Mouse (Mus musculus): ENCODE data around the gene Rere. TPM values are rescaled to one million over a fixed set of nuclear protein-coding genes. Genes with fewer than 3 reads are reported as not detected.

Gene Rere
- polyA plus RNA-seq, 1 experiment from 2014 or later: 44.4 TPM

GRCm38 (mm10) chr4:150414296-150414695 is 132.8 kb downstream of the Rere start:
- DNase-seq (ENCODE audit: low spot score) (no peak), ATAC-seq (ENCODE audit: low FRiP score) (no peak)
- peaks cover 16% of the 10 kb centered on the region; the same call in 1 of the 2 replicates for H3K4me1 ChIP-seq (replicated peaks; ENCODE audit: control insufficient read depth, insufficient read depth, low read length)
- H3K4me3 ChIP-seq (replicated peaks; ENCODE audit: low read length): no peak overlapping the region
- H3K9ac ChIP-seq: no peak overlapping the region
- 0 out of 2 replicates have a peak, but pooled peaks cover 8% of the 10 kb centered on the region for H3K36me3 ChIP-seq (replicated peaks; ENCODE audit: control insufficient read depth, insufficient read depth)
- H3K4me2 ChIP-seq (replicated peaks): no peak overlapping the region
- no peaks in the 10 kb centered on the region for H3K27me3 ChIP-seq (ENCODE audit: control insufficient read depth, insufficient read depth, low read length)
- H3K27ac ChIP-seq: no peak overlapping the region
- WGBS: 80% methylated on average over 5 of the region's 5 CpGs
- H3K9me3 ChIP-seq (ENCODE audit: control insufficient read depth, low read length): no peaks in the 10 kb centered on the region

GRCm38 (mm10) chr4:150414759-150415158 is 133.3 kb downstream of the Rere start:
- H3K36me3 ChIP-seq (replicated peaks; ENCODE audit: control insufficient read depth, insufficient read depth): 0 out of 2 replicates have a peak, but pooled peaks cover 8% of the 10 kb centered on the region
- no peak overlapping the region for H3K9ac ChIP-seq
- no peak overlapping the region for H3K27ac ChIP-seq
- DNase-seq (ENCODE audit: low spot score) (no peak), ATAC-seq (ENCODE audit: low FRiP score) (no peak)
- H3K4me2 ChIP-seq (replicated peaks): no peak overlapping the region
- no peaks in the 10 kb centered on the region for H3K9me3 ChIP-seq (ENCODE audit: control insufficient read depth, low read length)
- H3K4me1 ChIP-seq (replicated peaks; ENCODE audit: control insufficient read depth, insufficient read depth, low read length): peaks cover 19% of the 10 kb centered on the region; the same call in 1 of the 2 replicates
- WGBS: 83% methylated on average over 1 of the region's 1 CpGs
- H3K4me3 ChIP-seq (replicated peaks; ENCODE audit: low read length): no peak overlapping the region
- no peaks in the 10 kb centered on the region for H3K27me3 ChIP-seq (ENCODE audit: control insufficient read depth, insufficient read depth, low read length)

DNA sequence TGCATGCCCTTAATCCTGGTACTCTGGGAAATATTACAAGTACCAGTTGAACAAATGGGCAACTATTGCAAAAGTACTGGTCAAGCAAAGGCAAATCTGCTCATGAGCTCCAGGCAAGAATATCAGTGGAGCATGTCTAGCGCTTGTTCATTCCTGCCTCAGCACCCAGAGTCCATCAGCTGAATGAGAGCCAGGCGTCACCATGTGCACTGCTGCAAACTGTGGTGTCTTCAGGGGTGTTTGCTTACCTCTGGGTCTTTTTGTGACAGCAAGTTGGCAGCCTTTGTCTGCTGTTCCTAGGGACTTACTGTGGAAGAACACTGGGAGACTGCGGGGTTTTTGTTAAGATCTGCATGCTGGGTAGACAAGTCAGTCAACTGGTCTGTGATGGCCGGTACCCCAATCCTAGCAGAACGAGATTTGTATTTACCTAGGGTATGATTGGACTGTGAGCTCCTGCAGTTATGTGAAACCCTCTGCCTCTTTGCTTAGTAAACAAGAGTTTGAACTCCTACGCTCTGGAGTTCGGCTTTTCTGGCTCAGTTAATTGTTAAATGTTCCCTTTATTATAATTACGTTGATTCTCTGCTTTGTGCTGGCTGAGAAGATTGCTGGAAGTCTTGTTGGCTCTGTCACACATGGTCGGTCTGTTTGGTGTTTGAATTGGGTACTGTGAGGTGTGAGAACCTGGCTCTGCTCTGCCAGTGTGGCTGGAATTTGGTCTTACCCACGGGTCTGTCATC is 134.0 kb downstream of the Rere start:
- H3K9me3 ChIP-seq (ENCODE audit: control insufficient read depth, low read length): no peaks in the 10 kb centered on the region
- no peak for ATAC-seq (ENCODE audit: low FRiP score)
- H3K36me3 ChIP-seq (replicated peaks; ENCODE audit: control insufficient read depth, insufficient read depth): 0 out of 2 replicates have a peak, but pooled peaks cover 8% of the 10 kb centered on the region
- H3K27ac ChIP-seq: no peak overlapping the region
- no peak overlapping the region for H3K4me2 ChIP-seq (replicated peaks)
- H3K4me3 ChIP-seq (replicated peaks; ENCODE audit: low read length): no peak overlapping the region
- DNase-seq (ENCODE audit: low spot score): no peak
- H3K4me1 ChIP-seq (replicated peaks; ENCODE audit: control insufficient read depth, insufficient read depth, low read length): peaks cover 21% of the 10 kb centered on the region
- 57% methylated on average over 10 of the region's 10 CpGs for WGBS
- H3K27me3 ChIP-seq (ENCODE audit: control insufficient read depth, insufficient read depth, low read length): no peaks in the 10 kb centered on the region
- no peak overlapping the region for H3K9ac ChIP-seq

GRCm38 (mm10) chr4:150420576-150421263 is 139.3 kb downstream of the Rere start:
- H3K27me3 ChIP-seq (ENCODE audit: control insufficient read depth, insufficient read depth, low read length): no peaks in the 10 kb centered on the region
- no peaks in the 10 kb centered on the region for H3K36me3 ChIP-seq (replicated peaks; ENCODE audit: control insufficient read depth, insufficient read depth)
- H3K4me2 ChIP-seq (replicated peaks): no peak overlapping the region
- H3K9me3 ChIP-seq (ENCODE audit: control insufficient read depth, low read length): no peaks in the 10 kb centered on the region
- ATAC-seq (ENCODE audit: low FRiP score) (no peak), DNase-seq (ENCODE audit: low spot score) (no peak)
- H3K4me3 ChIP-seq (replicated peaks; ENCODE audit: low read length): no peak overlapping the region
- H3K27ac ChIP-seq: peak overlapping the region; percentile 2; the same call in 1 of the 2 replicates
- WGBS: 65% methylated on average over 10 of the region's 10 CpGs
- H3K4me1 ChIP-seq (replicated peaks; ENCODE audit: control insufficient read depth, insufficient read depth, low read length): peaks cover 18% of the 10 kb centered on the region
- H3K9ac ChIP-seq: no peak overlapping the region

DNA sequence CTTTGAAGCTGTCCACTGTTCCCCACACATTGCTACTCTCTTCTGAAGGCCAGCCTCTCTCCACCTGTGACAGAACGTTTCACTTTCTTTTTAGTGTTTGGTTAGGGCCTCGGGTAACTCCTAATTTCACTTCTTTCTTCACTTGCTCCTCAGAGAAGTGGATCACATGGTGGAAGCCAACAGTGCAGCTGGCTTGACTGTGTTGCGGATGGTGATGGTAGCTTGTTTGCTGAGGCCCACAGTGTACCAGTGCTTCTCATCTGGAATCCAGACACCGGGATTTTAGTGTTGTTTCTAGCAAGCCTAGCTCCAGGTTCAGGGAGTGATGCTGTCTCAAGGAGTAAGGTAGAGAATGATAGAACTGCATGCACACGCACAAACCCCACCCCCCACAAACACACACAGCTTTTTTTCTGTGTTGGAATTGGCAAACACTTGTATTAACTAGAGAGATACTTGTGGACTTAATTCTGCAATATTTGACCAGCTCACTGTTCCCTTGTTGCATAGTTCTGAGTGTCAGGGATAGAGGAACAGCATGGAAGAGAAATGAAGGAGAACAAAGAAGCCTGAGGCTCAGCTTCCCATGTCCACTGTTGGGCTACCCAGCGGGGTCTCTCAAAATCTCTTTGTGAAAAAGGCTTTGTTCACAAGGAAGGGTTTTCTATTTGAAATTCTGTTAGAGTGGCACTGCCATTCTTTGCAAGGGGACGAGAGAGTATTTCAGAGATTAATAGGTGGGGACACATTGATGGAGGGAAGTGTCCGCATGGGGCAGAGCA is 144.8 kb downstream of the Rere start:
- H3K9ac ChIP-seq: peak overlapping the region; percentile 53
- H3K9me3 ChIP-seq (ENCODE audit: control insufficient read depth, low read length): no peaks in the 10 kb centered on the region
- H3K27ac ChIP-seq: peak overlapping the region; percentile 94
- DNase-seq (ENCODE audit: low spot score) (no peak), ATAC-seq (ENCODE audit: low FRiP score) (0 out of 2 replicates have a peak, but pooled peaks have one; percentile 59)
- no peak overlapping the region for H3K4me3 ChIP-seq (replicated peaks; ENCODE audit: low read length)
- no peaks in the 10 kb centered on the region for H3K36me3 ChIP-seq (replicated peaks; ENCODE audit: control insufficient read depth, insufficient read depth)
- WGBS: 27% methylated on average over 8 of the region's 8 CpGs
- H3K27me3 ChIP-seq (ENCODE audit: control insufficient read depth, insufficient read depth, low read length): no peaks in the 10 kb centered on the region
- peak overlapping the region; percentile 18; the same call in 1 of the 2 replicates for H3K4me2 ChIP-seq (replicated peaks)
- peaks cover 43% of the 10 kb centered on the region for H3K4me1 ChIP-seq (replicated peaks; ENCODE audit: control insufficient read depth, insufficient read depth, low read length)

GRCm38 (mm10) chr4:150426880-150427476 is 145.5 kb downstream of the Rere start:
- DNase-seq (ENCODE audit: low spot score): no peak
- peak; percentile 56; the same call in 1 of the 2 replicates for ATAC-seq (ENCODE audit: low FRiP score)

GRCm38 (mm10) chr4:150428762-150429161 is 147.3 kb downstream of the Rere start:
- ATAC-seq (ENCODE audit: low FRiP score): no peak
- H3K9ac ChIP-seq: no peak overlapping the region
- 0 out of 2 replicates have a peak, but pooled peaks cover 3% of the 10 kb centered on the region for H3K36me3 ChIP-seq (replicated peaks; ENCODE audit: control insufficient read depth, insufficient read depth)
- no peak overlapping the region for H3K27ac ChIP-seq
- 79% methylated on average over 4 of the region's 4 CpGs for WGBS
- H3K9me3 ChIP-seq (ENCODE audit: control insufficient read depth, low read length): no peaks in the 10 kb centered on the region
- peaks cover 43% of the 10 kb centered on the region for H3K4me1 ChIP-seq (replicated peaks; ENCODE audit: control insufficient read depth, insufficient read depth, low read length)
- no peak overlapping the region for H3K4me3 ChIP-seq (replicated peaks; ENCODE audit: low read length)
- DNase-seq (ENCODE audit: low spot score): no peak
- H3K4me2 ChIP-seq (replicated peaks): no peak overlapping the region
- H3K27me3 ChIP-seq (ENCODE audit: control insufficient read depth, insufficient read depth, low read length): no peaks in the 10 kb centered on the region

More at GRCm38 (mm10) chr4:150426880-150427476, 145.5 kb downstream of the Rere start:
- no peaks in the 10 kb centered on the region for H3K36me3 ChIP-seq (replicated peaks; ENCODE audit: control insufficient read depth, insufficient read depth)
- peaks cover 43% of the 10 kb centered on the region for H3K4me1 ChIP-seq (replicated peaks; ENCODE audit: control insufficient read depth, insufficient read depth, low read length)
- H3K4me2 ChIP-seq (replicated peaks): peak overlapping the region; percentile 18; the same call in 1 of the 2 replicates
- H3K4me3 ChIP-seq (replicated peaks; ENCODE audit: low read length): no peak overlapping the region
- peak overlapping the region; percentile 94 for H3K27ac ChIP-seq
- peak overlapping the region; percentile 53 for H3K9ac ChIP-seq
- H3K9me3 ChIP-seq (ENCODE audit: control insufficient read depth, low read length): no peaks in the 10 kb centered on the region
- H3K27me3 ChIP-seq (ENCODE audit: control insufficient read depth, insufficient read depth, low read length): no peaks in the 10 kb centered on the region
- WGBS: 14% methylated on average over 5 of the region's 5 CpGs

GRCm38 (mm10) chr4:150433827-150434574 is 152.6 kb downstream of the Rere start:
- 94% methylated on average over 5 of the region's 5 CpGs for WGBS
- ATAC-seq (ENCODE audit: low FRiP score): no peak

More at GRCm38 (mm10) chr4:150433827-150434574, 152.6 kb downstream of the Rere start:
- no peak overlapping the region for H3K4me2 ChIP-seq (replicated peaks)
- no peak for DNase-seq (ENCODE audit: low spot score)
- no peak overlapping the region for H3K4me3 ChIP-seq (replicated peaks; ENCODE audit: low read length)
- H3K27ac ChIP-seq: no peak overlapping the region
- no peaks in the 10 kb centered on the region for H3K9me3 ChIP-seq (ENCODE audit: control insufficient read depth, low read length)
- H3K9ac ChIP-seq: no peak overlapping the region
- peaks cover 12% of the 10 kb centered on the region for H3K4me1 ChIP-seq (replicated peaks; ENCODE audit: control insufficient read depth, insufficient read depth, low read length)
- no peaks in the 10 kb centered on the region for H3K27me3 ChIP-seq (ENCODE audit: control insufficient read depth, insufficient read depth, low read length)
- H3K36me3 ChIP-seq (replicated peaks; ENCODE audit: control insufficient read depth, insufficient read depth): 0 out of 2 replicates have a peak, but pooled peaks cover 3% of the 10 kb centered on the region
